Mouse (Mus musculus) lung, postnatal 14 days (tissue): ENCODE data around the gene Cc2d2a.

Experiments used
- DNase-seq: peaks from one replicate; pipeline ENCODE4 v3.0.0; 2021

Cc2d2a gene

DNA sequence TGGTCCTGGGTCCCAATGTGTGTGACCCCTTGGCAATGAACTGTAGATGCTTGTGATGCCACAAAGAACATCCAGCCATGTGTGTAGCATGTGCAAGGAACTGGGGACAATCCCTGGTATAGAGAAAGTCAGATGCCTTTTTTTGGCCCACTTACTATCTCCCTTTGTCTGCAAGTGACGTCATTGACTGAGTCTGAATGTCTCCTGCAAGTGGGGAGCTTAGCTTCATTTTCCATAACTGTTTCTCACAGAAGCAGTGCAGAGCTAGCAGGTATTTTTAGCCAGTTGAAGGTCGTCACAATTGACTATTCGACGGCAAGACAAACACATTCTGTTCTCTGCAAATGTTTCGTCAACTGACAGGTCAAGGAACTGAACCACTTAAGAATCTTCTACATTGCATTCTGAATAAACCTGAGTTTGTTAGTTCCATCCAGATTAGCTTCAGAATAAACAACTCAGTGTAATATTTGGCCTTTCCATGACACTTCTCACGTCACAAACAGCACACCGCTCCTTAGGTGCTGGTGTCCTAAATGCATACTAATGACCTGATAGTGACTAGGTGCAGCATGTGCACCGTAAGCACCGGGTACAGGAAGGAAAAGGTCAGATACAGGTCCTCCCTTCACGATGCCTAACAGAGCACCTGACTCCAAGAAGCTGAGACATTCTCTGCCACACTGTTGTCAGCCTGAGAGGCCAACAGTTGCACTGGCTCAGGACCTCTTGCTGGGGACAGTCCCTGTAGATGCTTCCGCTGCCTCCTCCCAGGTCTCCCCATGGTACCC lies 66.4 kb downstream of the Cc2d2a start:
- no peak for DNase-seq

DNA sequence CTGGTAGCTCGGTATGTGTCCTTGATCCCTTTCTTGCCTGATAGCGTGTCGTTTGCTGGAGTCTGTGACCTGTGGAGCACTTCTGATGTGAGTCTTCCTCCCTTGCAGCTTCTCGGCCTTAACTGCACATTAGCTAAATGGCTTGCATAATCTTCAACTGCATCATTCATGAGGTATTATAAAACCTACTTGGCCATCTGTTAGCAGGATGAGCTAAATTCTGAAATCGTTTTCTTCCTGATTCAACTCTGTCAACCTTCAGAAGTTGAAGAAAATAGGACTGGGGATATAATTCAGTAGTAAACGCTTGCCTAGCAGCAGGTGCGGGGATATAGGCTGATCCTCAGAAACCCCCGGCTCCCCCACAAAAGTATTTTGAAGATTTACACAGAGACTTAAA lies 70.2 kb downstream of the Cc2d2a start:
- DNase-seq = no peak

DNA sequence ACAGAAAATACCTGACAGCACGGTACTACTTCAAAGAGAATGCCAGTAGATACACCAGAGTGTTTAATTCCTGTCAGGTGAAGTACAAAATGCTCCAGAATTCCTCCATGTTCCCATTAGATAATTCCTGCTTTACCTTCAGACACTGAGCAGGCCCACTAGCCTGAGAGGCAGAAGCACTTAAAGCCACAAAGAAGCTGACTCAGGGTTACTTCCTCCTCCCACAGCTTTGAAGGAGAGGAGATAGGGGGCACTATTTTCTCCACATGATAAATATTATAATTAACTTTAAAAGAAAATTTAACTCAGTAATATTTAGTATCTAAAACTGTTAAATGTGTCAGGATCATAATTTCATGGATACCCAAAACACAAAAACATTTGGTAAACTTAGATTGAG lies 82.0 kb downstream of the Cc2d2a start:
- no peak for DNase-seq

DNA sequence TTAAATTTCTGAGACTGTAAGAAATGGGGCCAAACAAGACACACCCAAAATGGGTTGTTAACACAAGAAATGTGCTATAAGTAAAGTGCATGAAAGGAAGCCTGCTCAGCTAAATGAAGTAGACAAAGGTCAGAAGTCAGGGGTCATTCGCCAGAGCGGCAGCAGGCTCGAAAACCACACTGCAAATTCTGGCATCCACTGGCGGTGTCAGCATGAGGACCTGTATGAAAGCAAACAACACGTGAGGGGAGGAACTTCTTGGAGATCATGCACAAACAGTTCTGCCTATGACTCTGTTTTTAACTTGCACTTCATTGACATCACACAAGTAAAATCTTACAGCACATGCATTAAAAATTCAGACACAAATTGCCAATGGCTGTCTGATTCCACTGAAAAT lies 83.0 kb downstream of the Cc2d2a start:
- DNase-seq = no peak

DNA sequence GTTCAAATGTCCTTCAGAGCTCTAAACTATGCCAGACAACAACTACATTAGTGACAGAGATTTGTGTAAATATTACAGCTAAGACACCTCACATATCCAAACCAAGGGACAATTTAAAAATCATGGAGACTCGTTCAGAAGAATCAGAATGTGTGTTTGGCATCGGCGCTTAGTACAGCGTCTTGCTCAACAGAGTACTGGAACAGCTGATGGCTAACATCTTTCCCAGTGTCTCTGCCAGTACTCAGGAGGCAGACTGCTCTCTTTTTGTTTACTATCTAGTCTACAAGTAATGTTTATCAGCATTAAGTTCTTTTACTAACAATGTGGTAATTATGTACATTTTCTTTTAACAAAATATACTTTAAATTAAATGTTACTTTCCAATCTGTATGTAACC lies 85.9 kb downstream of the Cc2d2a start:
- DNase-seq = peak; percentile 26

DNA sequence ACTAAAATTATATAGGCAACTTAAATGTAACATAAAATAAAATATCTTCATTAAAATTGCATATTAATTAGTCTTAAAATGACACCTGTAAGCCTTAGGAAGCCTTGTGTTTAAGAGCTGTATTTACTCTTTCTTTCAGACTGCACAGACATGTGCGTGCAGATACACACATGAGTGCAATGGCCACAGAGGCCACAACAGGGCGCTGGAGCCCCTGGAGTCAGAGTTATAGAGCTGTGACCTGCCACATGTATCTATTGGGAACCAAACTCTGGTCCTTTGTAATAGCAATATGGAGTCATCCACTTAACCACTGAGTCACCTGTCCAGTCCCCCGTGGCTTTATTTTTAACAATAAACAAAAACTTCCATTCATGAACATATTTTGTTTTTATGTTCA lies 86.9 kb downstream of the Cc2d2a start:
- DNase-seq = no peak

DNA sequence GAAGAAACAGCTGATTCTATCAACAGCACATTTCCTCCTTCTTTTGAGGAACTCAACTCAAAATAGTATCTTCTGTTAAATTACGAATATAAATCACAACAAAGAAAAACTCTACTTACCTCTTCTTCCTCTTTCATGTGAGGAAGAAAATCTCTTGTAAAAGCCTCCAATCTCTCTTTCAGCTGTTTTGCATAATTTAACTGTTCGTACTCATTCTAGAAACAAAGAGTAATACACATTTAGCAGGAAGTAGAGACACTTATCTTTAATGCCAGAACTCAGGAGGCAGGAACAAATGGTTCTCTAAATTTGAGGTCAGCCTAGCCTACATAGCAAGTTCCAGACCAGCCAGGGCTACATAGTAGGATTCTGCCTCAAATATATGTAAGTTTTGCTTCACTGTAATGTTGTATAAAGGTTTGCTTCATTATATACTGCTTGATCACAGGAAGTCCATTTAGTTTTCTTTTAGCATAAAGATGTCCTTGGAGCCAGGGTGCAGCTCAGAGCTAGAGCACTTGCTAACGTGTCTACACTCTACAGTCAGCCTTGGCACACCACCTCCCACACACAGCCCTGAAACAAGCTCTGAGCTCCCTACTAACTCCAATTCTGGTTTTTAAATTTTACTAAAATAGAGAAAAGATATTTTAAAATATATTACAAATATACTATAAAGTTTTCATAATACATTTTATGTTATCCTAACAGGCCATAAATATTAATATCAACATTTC lies 108.6 kb downstream of the Cc2d2a start:
- DNase-seq = no peak

DNA sequence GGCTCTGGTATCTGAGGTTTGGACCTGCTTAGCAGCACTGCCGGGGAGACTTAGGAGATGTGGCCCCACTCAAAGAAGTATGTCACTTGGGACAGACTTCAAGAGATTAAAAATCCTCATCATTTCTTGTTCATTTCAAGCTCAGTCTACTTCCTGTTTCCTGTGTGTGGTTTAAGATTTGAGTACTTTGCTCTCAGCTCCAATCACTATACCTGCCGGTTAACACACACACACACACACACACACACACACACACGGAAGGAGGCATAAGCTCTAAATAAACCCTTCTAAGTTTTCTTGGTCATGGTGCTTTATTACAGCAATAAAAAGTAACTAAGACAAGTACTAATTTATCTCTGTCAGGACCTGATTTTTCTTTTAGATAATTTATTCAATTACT lies 109.4 kb downstream of the Cc2d2a start:
- DNase-seq = no peak

DNA sequence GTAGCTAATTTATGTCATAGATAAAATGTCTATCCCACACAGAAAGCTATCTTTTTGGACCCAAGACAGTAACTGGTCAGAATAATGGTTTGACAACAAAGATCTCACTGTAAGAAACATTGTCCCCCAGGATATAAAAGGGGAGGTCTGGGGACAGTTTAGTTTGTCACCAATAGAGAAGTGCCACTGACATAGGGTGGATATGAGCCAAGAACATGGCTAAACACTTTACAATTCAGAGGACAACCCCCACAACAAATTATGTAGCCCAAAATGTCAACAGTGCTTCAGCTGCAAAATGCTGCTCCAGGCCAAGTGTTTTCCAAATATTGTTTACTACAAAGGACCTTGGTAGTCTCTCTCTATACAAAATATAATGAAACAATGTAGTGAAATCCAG lies 114.3 kb downstream of the Cc2d2a start:
- DNase-seq = no peak

DNA sequence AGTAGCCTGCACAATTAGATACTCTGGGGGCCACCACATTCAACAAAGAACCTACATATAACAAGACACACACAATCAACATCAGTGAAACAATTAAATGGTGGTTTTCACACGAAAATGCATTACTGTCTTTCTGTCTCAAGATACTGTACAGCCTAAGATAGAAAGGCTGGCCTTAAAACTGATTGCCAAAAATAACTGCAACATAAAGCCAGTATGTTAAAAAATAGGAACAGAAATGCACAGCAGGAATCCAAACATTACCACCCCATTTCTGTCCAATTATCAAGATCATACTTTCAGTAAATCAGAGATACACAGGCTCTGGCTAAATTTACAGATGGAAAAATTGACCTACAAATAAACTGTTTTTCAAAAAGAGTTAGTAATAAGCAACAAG lies 114.8 kb downstream of the Cc2d2a start:
- DNase-seq = no peak

DNA sequence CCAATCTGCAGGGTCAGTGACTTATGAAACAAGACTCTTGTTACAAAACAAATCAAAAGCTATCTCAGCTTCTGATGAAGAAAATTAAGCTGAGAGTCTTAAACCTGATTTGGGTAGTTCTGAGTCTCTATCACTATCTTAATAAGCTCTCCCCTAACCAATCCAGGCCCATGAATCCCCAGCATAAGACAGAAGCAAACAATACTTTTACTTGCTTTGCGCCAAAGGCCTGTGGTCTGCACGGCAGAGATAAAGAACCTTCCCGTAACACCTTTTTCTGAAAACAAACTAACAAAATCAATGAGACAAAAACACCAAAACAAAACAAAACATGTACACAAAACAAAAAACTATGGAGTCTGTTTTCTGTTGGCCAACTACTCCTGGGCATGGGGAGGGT lies 116.4 kb downstream of the Cc2d2a start:
- DNase-seq = no peak

DNA sequence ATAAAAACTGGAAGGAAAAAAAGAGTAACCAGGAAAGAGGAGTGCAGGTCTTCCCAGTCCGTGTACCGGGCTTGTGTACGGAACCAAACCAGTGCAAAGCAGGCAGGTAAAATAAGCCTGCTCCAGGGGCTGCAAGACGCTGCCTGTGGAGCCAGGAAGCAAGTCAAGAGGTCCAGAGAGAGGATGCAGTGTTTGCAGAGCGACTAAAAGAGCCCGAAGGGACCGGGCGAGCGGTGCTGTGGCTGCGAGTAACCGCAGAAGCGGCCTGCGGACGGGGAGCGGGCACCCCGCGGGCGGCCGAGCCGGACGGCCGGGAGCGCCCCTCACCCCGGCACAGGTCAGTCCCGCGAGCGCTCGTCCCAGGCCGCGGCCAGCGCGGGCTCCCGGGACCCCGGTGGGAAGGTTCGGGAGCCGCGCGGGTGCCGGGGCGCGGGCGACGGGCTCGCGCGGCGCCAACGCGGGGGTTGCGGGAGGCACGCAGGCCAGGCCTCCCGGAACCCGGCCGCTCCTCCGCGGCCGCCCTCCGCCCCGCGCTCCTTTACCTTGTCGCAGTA lies 119.4 kb downstream of the Cc2d2a start:
- DNase-seq = peak; percentile 39

DNA sequence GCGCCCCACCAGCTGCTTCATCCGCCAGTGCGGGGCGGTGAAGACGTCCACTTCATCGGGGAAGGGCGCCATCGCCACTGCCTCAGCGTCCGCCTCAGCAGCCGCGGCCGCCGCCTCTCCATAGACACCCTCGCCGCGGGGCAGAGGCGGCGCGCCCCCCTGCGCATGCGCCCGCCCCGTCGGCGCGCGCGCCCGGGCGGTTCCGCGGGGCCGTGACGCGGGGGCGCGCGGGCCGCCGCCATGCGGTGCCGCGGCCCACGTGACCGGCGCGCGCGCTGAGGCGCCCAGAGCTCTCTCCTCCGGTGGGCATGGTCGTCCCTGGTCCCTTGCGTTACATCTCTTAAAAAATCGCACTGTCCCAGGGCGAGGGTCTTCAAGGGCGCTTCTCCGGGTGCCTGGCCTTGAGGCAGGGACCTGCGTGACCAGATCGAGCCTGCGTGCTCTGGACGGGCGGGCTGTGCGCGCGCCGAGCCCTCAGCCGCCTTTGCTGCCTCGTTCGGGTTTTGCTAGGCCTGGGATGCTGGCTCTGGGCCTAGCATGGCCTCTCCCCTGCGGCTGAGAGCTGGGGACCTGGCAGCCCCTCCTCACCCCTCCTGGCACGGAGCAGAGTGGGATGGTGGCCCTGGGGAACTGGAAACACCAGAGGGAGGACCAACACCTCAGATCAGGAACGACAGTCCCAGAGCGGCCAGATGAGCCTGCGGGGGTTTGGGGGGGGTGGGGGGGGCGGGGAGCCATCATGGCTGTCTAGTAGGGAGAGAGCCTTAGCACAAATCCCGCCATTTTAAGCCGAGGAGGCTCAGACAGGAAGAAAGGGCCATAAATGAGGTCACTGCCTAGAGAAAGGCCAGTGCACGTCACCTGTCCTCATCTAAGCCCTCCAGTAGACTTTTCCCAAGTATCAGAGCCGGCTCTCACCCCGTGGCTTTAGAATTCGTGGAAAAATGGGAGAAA lies 120.1 kb downstream of the Cc2d2a start:
- peak; percentile 78 for DNase-seq

DNA sequence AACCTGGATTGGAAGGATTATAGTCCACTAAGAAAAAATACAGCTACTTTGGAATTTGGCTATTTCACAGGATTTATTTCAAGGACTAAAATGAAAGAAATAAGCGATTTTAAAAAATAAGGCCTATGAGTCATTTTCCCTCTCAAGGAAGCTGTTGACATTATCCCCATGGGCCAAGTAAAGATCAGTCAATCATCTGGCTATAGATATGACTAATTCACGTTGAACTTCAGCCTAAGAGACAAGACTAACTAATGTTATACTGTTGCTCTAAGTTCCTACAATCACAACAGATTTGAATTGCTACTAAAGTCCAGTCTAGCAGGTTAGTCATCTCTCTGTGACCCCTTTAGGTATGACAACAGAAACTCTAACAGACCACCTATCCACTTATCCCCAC lies 121.8 kb downstream of the Cc2d2a start:
- no peak for DNase-seq

DNA sequence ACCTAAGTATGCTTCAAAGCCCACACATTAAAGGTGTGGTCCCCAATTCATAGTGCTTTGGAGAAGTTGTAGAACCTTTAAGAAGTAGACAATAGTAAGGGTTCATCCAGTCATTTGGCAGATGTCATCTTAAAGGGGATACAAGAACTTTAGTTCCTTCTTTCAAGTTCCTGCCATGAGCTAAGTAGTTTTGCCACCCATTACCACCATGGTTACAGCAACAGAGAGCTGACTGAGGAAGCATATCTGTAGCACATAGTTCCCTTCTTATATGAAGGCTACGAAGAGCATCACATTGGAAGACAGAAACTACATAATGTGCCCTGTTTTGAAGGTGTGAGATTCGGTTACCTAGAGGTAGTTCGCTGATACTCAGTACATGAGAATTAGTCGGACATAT lies 124.5 kb downstream of the Cc2d2a start:
- no peak for DNase-seq

DNA sequence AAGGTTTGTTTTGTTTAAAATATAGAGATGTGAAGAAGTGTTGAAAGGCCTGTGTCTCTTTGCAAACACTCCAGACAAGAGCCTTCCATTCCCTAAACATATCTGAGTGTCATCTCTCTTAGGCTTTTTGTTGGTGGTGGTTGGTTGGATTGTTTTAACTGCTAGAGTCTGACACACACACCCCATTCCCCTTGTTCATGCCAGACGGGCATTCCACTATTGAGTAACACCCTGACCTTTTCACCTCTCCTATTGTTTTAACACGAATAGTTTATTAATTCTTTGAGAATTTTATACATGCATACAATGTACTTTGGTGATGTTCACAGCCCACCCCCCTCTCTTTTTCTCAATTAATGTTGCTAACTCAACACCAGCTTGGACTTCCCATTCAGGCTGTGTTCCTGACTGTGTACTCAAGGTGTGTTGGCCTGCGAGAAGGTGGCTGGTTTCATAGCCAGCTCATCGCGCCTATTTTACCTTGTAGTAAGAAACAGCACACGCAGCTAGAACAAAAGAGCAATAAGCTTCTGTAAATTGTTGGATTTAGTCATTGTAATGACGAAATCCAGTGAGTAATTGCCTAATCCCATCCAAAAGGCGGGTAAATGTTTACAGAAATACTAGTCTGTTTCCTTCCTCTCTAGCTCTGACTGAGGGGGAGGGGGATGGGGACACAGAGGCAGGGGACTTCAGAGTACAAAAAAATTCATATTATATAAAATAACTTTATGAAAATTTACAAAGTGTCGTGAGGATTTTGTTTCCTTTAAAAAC lies 126.0 kb downstream of the Cc2d2a start:
- peak; percentile 31 for DNase-seq
